Mouse (Mus musculus) heart, adult 10 weeks (tissue): Measurements from ENCODE around the gene Prpf18. TPM values are rescaled to one million over a fixed set of nuclear protein-coding genes. Genes with fewer than 3 reads are reported as not detected.

ENCODE experiments used
- polyA plus RNA-seq: library from polyadenylated mRNA; stranded (reverse); fragments of 350-450 nt; fragmentation: Illumina TruSeq; extraction: RNeasy Lipid Tissue Mini Kit (QIAGEN cat#74804); gene quantifications from one replicate; pipeline ENCODE4 v1.2.3, GENCODE M21; 2014; ENCODE audit warnings: low read depth, low replicate concordance

Prpf18 gene
- polyA plus RNA-seq: 38.5 TPM

DNA sequence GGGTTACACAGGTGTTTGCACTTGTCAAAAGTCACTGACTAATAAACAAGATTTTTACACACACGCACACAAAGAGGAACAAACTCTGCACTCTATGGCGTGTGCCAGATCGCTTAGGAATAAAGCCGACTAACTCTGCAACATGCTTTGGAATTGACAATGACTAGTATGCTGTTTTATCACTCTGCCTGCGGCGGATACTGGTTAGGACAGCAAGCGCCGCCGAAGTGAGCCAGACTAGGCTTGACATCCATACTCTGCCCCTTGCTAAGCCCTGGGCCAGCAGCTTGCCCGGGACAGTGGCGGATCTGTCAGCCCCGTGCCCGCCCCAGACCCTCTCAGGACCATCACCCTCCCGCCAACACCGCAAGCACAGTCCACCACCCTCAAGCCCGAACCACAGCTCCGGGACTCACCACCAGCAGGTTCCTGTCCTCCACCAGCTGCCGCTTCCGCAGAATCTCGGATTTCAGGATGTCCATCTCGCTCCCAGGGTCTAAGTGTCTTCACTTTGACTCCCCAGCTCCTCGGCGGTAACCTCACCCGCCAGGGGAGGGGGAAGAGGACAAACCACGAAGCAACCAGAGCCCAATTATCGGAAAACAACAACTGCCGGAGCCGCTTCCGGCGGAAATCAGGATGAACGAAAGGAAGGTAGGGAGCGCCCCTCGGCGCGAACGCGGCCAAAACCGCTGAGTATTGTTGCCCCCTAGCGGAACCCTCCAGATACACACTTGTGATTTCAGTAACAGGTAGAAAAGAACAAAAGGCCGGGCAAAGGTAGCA lies at the start of gene Prpf18:
Gene Prpf18 (minus strand): TSS at position 614 of the 786 bp plus-strand sequence.

Other genes starting within 250 kb of the Prpf18 start
- 4.6 TPM for gene Bend7, start 65.7 kb upstream of the Prpf18 start, polyA plus RNA-seq
- gene Sephs1, start 229.5 kb upstream of the Prpf18 start, polyA plus RNA-seq: 10.1 TPM